ENCODE assay signal across 18 mouse cellular contexts in genomic region chr1:161396351-161396750, GRCm38 (mm10). TPM values are rescaled to one million over a fixed set of nuclear protein-coding genes. Genes with fewer than 3 reads are reported as not detected.
DNase-seq lines count a peak whose midpoint lies in the region; ATAC-seq and TF ChIP-seq lines count a peak whose summit lies in the region.
"Had no signal": no experiment of that assay in that cellular context is flagged by ENCODE, and none has a peak within 500 bp of the region (broad histone marks: within the 10 kb centered on the region; RNA-seq: fewer than 3 reads in every experiment).

No protein-coding gene starts in this region.

- no peak for TF ChIP-seq CTCF in left cerebral cortex, adult 2 months (IDR thresholded peaks at IDR 0.05)

- DNase-seq in thymus, postnatal 25 days, result peak; percentile 20
- DNase-seq in thymus, postnatal 0 days (ENCODE audit: low spot score), result no peak
- peak; percentile 7 for DNase-seq in yolk sac, embryonic 10.5 days (ENCODE audit: low spot score)
- no peak for DNase-seq in layer of hippocampus, adult 9-11 months
- no peak for DNase-seq in left cerebral cortex, adult 2 months (ENCODE audit: extremely low spot score in 1 of 2, low spot score in 2 of 2)
- DNase-seq: cerebellum, adult 11-12 months; kidney, adult 9 months; liver, postnatal 0 days had no signal

- intact Hi-C loops in left cerebral cortex, adult 2 months (cut with DNase I), result no loop called here

- H3K4me3 ChIP-seq in left cerebral cortex, adult 2 months, result no peak overlapping the region
- H3K4me3 ChIP-seq: forebrain, embryonic 13.5 days; limb, embryonic 13.5 days; neural tube, embryonic 13.5 days had no signal

- H3K27ac ChIP-seq in left cerebral cortex, adult 2 months, result no peak overlapping the region
- H3K27ac ChIP-seq: forebrain, embryonic 13.5 days; hindbrain, embryonic 14.5 days; limb, embryonic 13.5 days; macrophage; neural tube, embryonic 13.5 days had no signal

- ATAC-seq in common myeloid progenitor, adult 5-6 weeks (replicated peaks; ENCODE audit: low read depth, poor library complexity, severe bottlenecking), result peak; percentile 71
- peak; percentile 73 for ATAC-seq in megakaryocyte-erythroid progenitor cell, adult 5-6 weeks (replicated peaks; ENCODE audit: low FRiP score, low TSS enrichment, poor library complexity, severe bottlenecking)
- ATAC-seq: forebrain, embryonic 13.5 days; midbrain, embryonic 16.5 days; Patski had no signal

RNA-seq across cellular contexts. Expression of gene Tnfsf4, which starts 1.1 kb away (rescaled TPM):
- polyA plus RNA-seq in thymus, postnatal 0 days (2015; fragmentation: Nextera tagmentation; extraction: Ambion mirVana), result 0.18 and 0.26 TPM in 2 replicates
- 0.64 and 1.3 TPM in 2 replicates for total RNA-seq in common myeloid progenitor, adult 5-6 weeks (2017)
- total RNA-seq in megakaryocyte-erythroid progenitor cell, adult 5-6 weeks (2014; fragmentation: Nextera tagmentation), result 3.4 and 4.3 TPM in 2 replicates
- 2.0 and 2.1 TPM in 2 replicates for total RNA-seq in megakaryocyte-erythroid progenitor cell, adult 5-6 weeks (2017)
- not detected for total RNA-seq in left cerebral cortex, adult 2 months (2021)
- total RNA-seq: left cerebral cortex, adult 8-10 months had no signal
- polyA plus RNA-seq: forebrain, embryonic 13.5 days; limb, embryonic 13.5 days; liver, postnatal 0 days; midbrain, embryonic 16.5 days; neural tube, embryonic 13.5 days; Patski had no signal

Comparison
In these comparisons a context has a peak if more than half of its experiments do, and no peak if none do; other contexts are left out.
1. DNase-seq: peak in thymus, postnatal 25 days (single experiment) and yolk sac, embryonic 10.5 days (single experiment); none in thymus, postnatal 0 days (single experiment), layer of hippocampus, adult 9-11 months (single experiment) and left cerebral cortex, adult 2 months (0 of 2).